Mouse (Mus musculus): ENCODE results near the gene Snx30. TPM values are rescaled to one million over a fixed set of nuclear protein-coding genes. Genes with fewer than 3 reads are reported as not detected.
"Not testable (repeated sequence)": the region's sequence is repeated elsewhere in the genome, so short reads cannot be mapped to it uniquely, and the experiment has no call there.

Gene Snx30
- polyA plus RNA-seq, 1 experiment from 2014 or later, result 13.4 TPM

- Histone ChIP-seq H3K4me3 (replicated peaks) (no peak overlapping the region), H3K9ac (no peak overlapping the region), H3K36me3 (replicated peaks) (peaks cover 21% of the 10 kb centered on the region), H3K27ac (no peak overlapping the region), H3K9me3 (no peaks in the 10 kb centered on the region), H3K4me1 (peaks cover 10% of the 10 kb centered on the region), H3K4me2 (no peak overlapping the region), H3K27me3 (no peaks in the 10 kb centered on the region)
- ATAC-seq (ENCODE audit: low FRiP score), result no peak
- WGBS, result 75% methylated on average over 3 of the region's 3 CpGs
Measured at GRCm38 (mm10) chr4:59777828-59778227, 27.8 kb upstream of the Snx30 start.

DNA sequence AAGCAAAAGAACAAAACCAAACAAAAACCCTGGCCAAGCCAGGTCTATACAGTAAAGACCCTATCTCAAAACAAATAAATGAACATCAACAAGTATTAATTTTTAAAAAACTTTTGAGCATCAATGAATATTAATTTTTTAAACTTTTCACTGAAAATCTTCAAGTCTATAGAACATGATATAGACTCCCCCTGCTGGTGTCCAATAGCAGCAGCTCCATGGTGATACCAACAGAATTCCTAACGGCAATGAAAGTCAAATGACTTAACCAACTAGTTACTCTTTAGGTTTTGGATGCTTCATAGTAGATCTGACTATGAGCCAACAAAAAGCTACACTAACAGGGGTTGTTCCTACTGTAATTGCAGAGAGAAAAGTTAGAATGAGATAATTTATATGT, 25.1 kb upstream of the Snx30 start:
- peaks cover 12% of the 10 kb centered on the region for H3K4me1 ChIP-seq
- H3K36me3 ChIP-seq (replicated peaks), result peaks cover 12% of the 10 kb centered on the region
- H3K27me3 ChIP-seq, result no peaks in the 10 kb centered on the region
- H3K9me3 ChIP-seq, result no peaks in the 10 kb centered on the region
- H3K4me2 ChIP-seq, result no peak overlapping the region
- H3K27ac ChIP-seq, result no peak overlapping the region
- H3K4me3 ChIP-seq (replicated peaks), result no peak overlapping the region
- WGBS, result 43% methylated on average over 1 of the region's 1 CpGs
- H3K9ac ChIP-seq, result no peak overlapping the region
- no peak for ATAC-seq (ENCODE audit: low FRiP score)

- H3K4me2 ChIP-seq, result peak overlapping the region; percentile 84
- WGBS, result under 1% methylated on average over 47 of the region's 47 CpGs
- H3K36me3 ChIP-seq (replicated peaks), result 0 out of 2 replicates have a peak, but pooled peaks cover 8% of the 10 kb centered on the region
- peak overlapping the region; percentile 82 for H3K9ac ChIP-seq
- peaks cover 12% of the 10 kb centered on the region for H3K4me1 ChIP-seq
- peak; percentile 70 for ATAC-seq (ENCODE audit: low FRiP score)
- peak overlapping the region; percentile 78 for H3K27ac ChIP-seq
- no peaks in the 10 kb centered on the region for H3K27me3 ChIP-seq
- no peaks in the 10 kb centered on the region for H3K9me3 ChIP-seq
- peak overlapping the region; percentile 92 for H3K4me3 ChIP-seq (replicated peaks)
Measured at GRCm38 (mm10) chr4:59782853-59783684, 22.6 kb upstream of the Snx30 start.

DNA sequence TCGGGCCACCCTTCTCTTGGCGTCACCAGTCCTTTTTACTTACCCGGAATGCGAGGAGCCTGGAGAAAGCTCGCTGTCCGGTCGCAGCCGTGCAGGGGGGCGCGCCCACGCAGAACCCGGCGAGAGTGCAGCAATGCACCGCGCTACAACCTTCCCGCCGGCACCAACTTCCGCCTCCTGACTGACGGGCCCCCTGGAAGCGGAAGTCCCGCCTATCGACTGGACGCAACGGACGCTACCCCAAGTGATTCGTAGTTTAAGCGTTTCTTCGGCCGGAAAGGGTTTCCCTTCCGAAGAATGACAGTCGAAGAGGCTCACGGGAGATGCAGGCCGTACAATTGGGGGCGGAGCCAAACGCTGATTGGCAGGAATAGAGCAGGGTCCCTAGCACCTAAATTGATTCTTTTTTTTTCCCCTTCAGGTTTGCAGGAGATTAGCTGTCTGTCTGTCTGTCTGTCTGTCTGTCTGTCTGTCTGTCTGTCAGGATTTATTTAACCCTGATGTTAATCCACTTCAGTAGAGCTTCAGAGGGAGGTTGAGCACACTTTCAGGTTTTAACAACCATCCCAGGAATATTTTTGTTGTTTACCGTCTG, 21.9 kb upstream of the Snx30 start:
- 0 out of 2 replicates have a peak, but pooled peaks cover 2% of the 10 kb centered on the region for H3K36me3 ChIP-seq (replicated peaks)
- H3K4me3 ChIP-seq (replicated peaks), result peak overlapping the region; percentile 92
- ATAC-seq (ENCODE audit: low FRiP score), result peak; percentile 95
- H3K4me2 ChIP-seq, result peak overlapping the region; percentile 84
- H3K4me1 ChIP-seq, result peaks cover 12% of the 10 kb centered on the region
- H3K27ac ChIP-seq, result peak overlapping the region; percentile 78
- no peaks in the 10 kb centered on the region for H3K27me3 ChIP-seq
- peak overlapping the region; percentile 82 for H3K9ac ChIP-seq
- 1% methylated on average over 36 of the region's 36 CpGs for whole genome bisulfite sequencing
- no peaks in the 10 kb centered on the region for H3K9me3 ChIP-seq

GRCm38 (mm10) chr4:59785412-59785811, 20.2 kb upstream of the Snx30 start:
- no peaks in the 10 kb centered on the region for H3K27me3 ChIP-seq
- no peak overlapping the region for H3K27ac ChIP-seq
- H3K9me3 ChIP-seq, result no peaks in the 10 kb centered on the region
- no peak overlapping the region for H3K9ac ChIP-seq
- 25% methylated on average over 2 of the region's 2 CpGs for WGBS
- no peak overlapping the region for H3K4me3 ChIP-seq (replicated peaks)
- peaks cover 12% of the 10 kb centered on the region for H3K4me1 ChIP-seq
- ATAC-seq (ENCODE audit: low FRiP score), result no peak
- no peak overlapping the region for H3K4me2 ChIP-seq
- H3K36me3 ChIP-seq (replicated peaks), result no peaks in the 10 kb centered on the region

GRCm38 (mm10) chr4:59786661-59787060, 19.0 kb upstream of the Snx30 start:
- Histone ChIP-seq H3K9me3 (no peaks in the 10 kb centered on the region), H3K4me2 (no peak overlapping the region), H3K36me3 (replicated peaks) (no peaks in the 10 kb centered on the region), H3K4me1 (peaks cover 10% of the 10 kb centered on the region), H3K9ac (no peak overlapping the region), H3K4me3 (replicated peaks) (no peak overlapping the region), H3K27me3 (no peaks in the 10 kb centered on the region), H3K27ac (no peak overlapping the region)
- ATAC-seq (ENCODE audit: low FRiP score), result no peak
- under 1% methylated on average over 7 of the region's 7 CpGs for WGBS

DNA sequence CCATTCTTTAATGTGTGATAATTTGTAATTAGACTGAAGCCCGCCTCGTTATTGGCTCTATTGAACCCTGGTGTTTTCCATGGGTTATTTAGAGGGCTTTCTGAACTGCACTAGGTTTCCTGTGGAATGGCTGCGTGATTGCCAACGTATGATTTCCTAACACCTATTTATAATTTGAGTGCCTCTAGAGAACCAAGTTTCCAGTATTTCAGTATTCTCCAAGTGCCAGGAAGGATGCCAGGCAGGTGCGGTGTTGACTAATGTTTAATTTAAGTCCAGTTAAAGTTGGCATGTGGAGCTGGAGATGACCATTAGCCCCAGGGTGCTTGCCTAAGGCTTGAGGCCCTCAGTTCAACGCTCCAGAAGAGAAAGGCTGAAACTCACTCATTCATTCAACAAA, 18.5 kb upstream of the Snx30 start:
- no peak overlapping the region for H3K4me2 ChIP-seq
- H3K4me3 ChIP-seq (replicated peaks), result no peak overlapping the region
- no peak overlapping the region for H3K27ac ChIP-seq
- peaks cover 6% of the 10 kb centered on the region for H3K4me1 ChIP-seq
- no peak for ATAC-seq (ENCODE audit: low FRiP score)
- no peaks in the 10 kb centered on the region for H3K36me3 ChIP-seq (replicated peaks)
- H3K9me3 ChIP-seq, result no peaks in the 10 kb centered on the region
- no peaks in the 10 kb centered on the region for H3K27me3 ChIP-seq
- WGBS, result 71% methylated on average over 6 of the region's 6 CpGs
- no peak overlapping the region for H3K9ac ChIP-seq

- ATAC-seq (ENCODE audit: low FRiP score), result no peak
- H3K4me2 ChIP-seq, result no peak overlapping the region
- H3K27ac ChIP-seq, result no peak overlapping the region
- no peaks in the 10 kb centered on the region for H3K27me3 ChIP-seq
- H3K9ac ChIP-seq, result no peak overlapping the region
- no peak overlapping the region for H3K4me3 ChIP-seq (replicated peaks)
- H3K9me3 ChIP-seq, result no peaks in the 10 kb centered on the region
- no peaks in the 10 kb centered on the region for H3K4me1 ChIP-seq
- no peaks in the 10 kb centered on the region for H3K36me3 ChIP-seq (replicated peaks)
Measured at GRCm38 (mm10) chr4:59789015-59789414, 16.6 kb upstream of the Snx30 start.

GRCm38 (mm10) chr4:59793626-59794025, 12.0 kb upstream of the Snx30 start:
- not testable (repeated sequence) for H3K27ac ChIP-seq; H3K36me3 ChIP-seq (replicated peaks); H3K4me1 ChIP-seq; H3K4me2 ChIP-seq; H3K9ac ChIP-seq; H3K4me3 ChIP-seq (replicated peaks); H3K9me3 ChIP-seq; ATAC-seq (ENCODE audit: low FRiP score); H3K27me3 ChIP-seq
- 79% methylated on average over 2 of the region's 2 CpGs for WGBS

DNA sequence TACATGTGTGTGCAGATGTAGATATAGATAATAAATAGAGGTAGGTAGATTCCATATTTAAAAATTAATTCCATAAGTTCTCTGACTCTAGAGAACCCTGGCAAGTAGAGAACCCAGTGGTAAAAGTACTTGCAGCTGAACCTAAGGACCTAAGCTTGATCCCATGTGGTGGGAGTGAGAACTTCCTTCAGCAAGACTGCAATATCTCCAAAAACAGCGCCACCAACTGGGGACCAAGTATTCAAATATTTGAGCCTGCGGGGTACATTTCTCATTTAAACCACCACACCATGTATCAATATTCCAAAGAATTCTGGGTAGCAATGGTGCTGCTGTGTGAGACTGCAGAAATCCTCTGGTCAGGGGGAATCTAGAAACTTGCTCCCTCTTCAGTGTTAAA, 11.5 kb upstream of the Snx30 start:
- H3K4me3 ChIP-seq (replicated peaks), result no peak overlapping the region
- WGBS, result 77% methylated on average over 2 of the region's 2 CpGs
- no peak for ATAC-seq (ENCODE audit: low FRiP score)
- no peaks in the 10 kb centered on the region for H3K27me3 ChIP-seq
- no peak overlapping the region for H3K4me2 ChIP-seq
- no peaks in the 10 kb centered on the region for H3K9me3 ChIP-seq
- no peak overlapping the region for H3K9ac ChIP-seq
- no peaks in the 10 kb centered on the region for H3K36me3 ChIP-seq (replicated peaks)
- H3K27ac ChIP-seq, result no peak overlapping the region
- H3K4me1 ChIP-seq, result no peaks in the 10 kb centered on the region

GRCm38 (mm10) chr4:59795788-59796455, 9.7 kb upstream of the Snx30 start:
- no peak for ATAC-seq (ENCODE audit: low FRiP score)
- 80% methylated on average over 2 of the region's 2 CpGs for whole genome bisulfite sequencing
- H3K4me2 ChIP-seq, result no peak overlapping the region
- no peaks in the 10 kb centered on the region for H3K36me3 ChIP-seq (replicated peaks)
- no peak overlapping the region for H3K4me3 ChIP-seq (replicated peaks)
- H3K4me1 ChIP-seq, result no peaks in the 10 kb centered on the region
- no peaks in the 10 kb centered on the region for H3K27me3 ChIP-seq
- H3K27ac ChIP-seq, result no peak overlapping the region
- H3K9ac ChIP-seq, result no peak overlapping the region
- no peaks in the 10 kb centered on the region for H3K9me3 ChIP-seq

- 89% methylated on average over 5 of the region's 5 CpGs for WGBS
- H3K4me2 ChIP-seq, result no peak overlapping the region
- no peaks in the 10 kb centered on the region for H3K9me3 ChIP-seq
Measured at GRCm38 (mm10) chr4:59800181-59800580, 5.5 kb upstream of the Snx30 start.

More at GRCm38 (mm10) chr4:59800181-59800580, 5.5 kb upstream of the Snx30 start:
- Histone ChIP-seq H3K4me1 (0 out of 2 replicates have a peak, but pooled peaks cover 3% of the 10 kb centered on the region), H3K9ac (no peak overlapping the region), H3K36me3 (replicated peaks) (no peaks in the 10 kb centered on the region), H3K27ac (no peak overlapping the region), H3K4me3 (replicated peaks) (no peak overlapping the region), H3K27me3 (0 out of 2 replicates have a peak, but pooled peaks cover 3% of the 10 kb centered on the region)
- no peak for ATAC-seq (ENCODE audit: low FRiP score)
